Mouse (Mus musculus): ENCODE measurements around the gene Pitpnc1. TPM values are rescaled to one million over a fixed set of nuclear protein-coding genes. Genes with fewer than 3 reads are reported as not detected.
A peak's percentile ranks its signal among the peaks of the same experiment; 100 is the strongest.

Pitpnc1 gene
- polyA plus RNA-seq, 1 experiment from 2014 or later, result 19.6 TPM

DNA sequence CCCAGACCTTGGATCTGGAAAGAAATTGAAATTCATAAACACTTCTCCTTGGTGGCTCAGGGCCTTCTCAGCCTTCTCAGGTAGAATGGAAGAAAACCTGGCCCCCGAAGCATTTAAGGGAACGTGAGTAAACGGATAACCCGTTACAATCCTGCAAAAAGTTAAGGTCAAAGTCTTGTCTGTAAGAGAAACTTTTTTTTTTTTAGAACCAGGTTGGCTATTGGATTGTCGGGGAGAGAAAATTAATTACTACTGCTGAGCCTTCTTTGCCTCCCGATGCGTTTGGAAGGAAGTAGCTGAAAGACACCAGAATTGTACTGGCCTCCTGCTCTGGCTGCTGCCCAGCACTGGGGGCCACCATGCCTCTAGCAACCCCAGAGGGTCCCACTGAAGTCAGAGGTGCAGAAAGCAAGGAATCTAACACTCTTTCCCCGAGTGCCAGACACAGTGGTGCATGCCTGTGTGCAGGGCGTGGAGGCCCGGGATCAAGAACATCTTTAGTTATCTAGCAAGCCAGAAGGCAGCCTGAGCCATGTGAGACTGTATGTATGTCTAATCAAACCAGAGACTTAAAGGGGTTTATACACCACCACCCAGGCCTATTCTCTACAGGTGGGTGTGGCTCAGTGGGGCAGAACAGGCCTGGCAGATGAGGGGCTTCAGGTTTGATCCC is 73.0 kb downstream of the Pitpnc1 start:
- Histone ChIP-seq H3K4me3 (replicated peaks; ENCODE audit: low read depth, low read length) (no peak overlapping the region), H3K9me3 (replicated peaks; ENCODE audit: low read length) (no peaks in the 10 kb centered on the region), H3K4me1 (replicated peaks; ENCODE audit: insufficient read depth, low read length) (0 out of 2 replicates have a peak, but pooled peaks cover 3% of the 10 kb centered on the region), H3K36me3 (ENCODE audit: insufficient read depth, low read length) (no peaks in the 10 kb centered on the region), H3K4me2 (ENCODE audit: low read length) (no peak overlapping the region), H3K9ac (ENCODE audit: low read depth, low read length) (no peak overlapping the region), H3K27ac (no peak overlapping the region; the same call in 1 of the 2 replicates), H3K27me3 (ENCODE audit: insufficient read depth, low read length) (no peaks in the 10 kb centered on the region)
- WGBS, result 53% methylated on average over 10 of the region's 10 CpGs
- TF ChIP-seq CTCF (IDR thresholded peaks at IDR 0.05; ENCODE audit: low read depth), result no peak
- DNase-seq (ENCODE audit: low spot score), result no peak
- ATAC-seq (replicated peaks; ENCODE audit: low FRiP score, low read depth), result no peak

DNA sequence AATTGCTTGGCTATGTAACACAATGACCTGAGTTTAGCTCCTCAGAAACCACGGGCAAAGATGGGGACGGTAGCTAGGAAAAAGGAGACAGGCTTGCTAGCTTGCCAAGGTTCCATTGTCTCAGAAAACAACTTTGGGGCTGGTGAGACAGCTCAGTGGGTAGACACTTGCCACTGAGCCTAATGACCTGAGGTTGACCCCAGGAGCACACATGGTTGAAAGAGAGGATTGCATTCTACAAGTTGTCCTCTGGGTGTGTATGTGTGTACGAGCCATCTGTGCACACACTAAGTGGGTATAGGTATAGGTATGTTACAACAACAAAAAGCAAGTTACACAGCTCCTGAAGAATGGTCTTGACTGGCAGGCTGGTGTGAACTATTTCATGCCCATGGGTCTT is 76.3 kb downstream of the Pitpnc1 start:
- H3K27ac ChIP-seq, result no peak overlapping the region

DNA sequence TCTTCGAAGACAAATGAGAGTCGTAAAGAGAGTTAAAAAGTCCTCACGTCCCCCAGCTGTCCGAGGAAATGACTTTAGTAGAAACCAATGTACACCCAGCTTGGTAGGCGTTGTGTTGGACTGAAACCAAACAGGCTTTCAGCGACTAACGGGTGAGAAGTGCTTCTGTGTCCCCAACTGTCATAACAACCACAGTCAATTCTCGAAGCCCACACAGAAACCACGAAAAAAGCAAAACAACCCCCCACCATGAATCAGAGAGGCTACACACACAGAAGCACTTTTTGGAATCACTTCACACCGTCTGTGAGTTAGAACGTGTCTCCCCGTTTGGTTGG is 76.7 kb downstream of the Pitpnc1 start:
- WGBS, result 57% methylated on average over 12 of the region's 12 CpGs
- Histone ChIP-seq H3K9ac (ENCODE audit: low read depth, low read length) (no peak overlapping the region), H3K4me3 (replicated peaks; ENCODE audit: low read depth, low read length) (no peak overlapping the region), H3K36me3 (ENCODE audit: insufficient read depth, low read length) (no peaks in the 10 kb centered on the region), H3K27me3 (ENCODE audit: insufficient read depth, low read length) (no peaks in the 10 kb centered on the region), H3K27ac (0 out of 2 replicates have a peak overlapping the region, but pooled peaks have one; percentile 36), H3K4me2 (ENCODE audit: low read length) (no peak overlapping the region), H3K9me3 (replicated peaks; ENCODE audit: low read length) (no peaks in the 10 kb centered on the region), H3K4me1 (replicated peaks; ENCODE audit: insufficient read depth, low read length) (0 out of 2 replicates have a peak, but pooled peaks cover 3% of the 10 kb centered on the region)
- TF ChIP-seq CTCF (IDR thresholded peaks at IDR 0.05; ENCODE audit: low read depth), result no peak
- ATAC-seq (replicated peaks; ENCODE audit: low FRiP score, low read depth) (no peak), DNase-seq (ENCODE audit: low spot score) (peak; percentile 74)

More for the DNA sequence above, 76.3 kb downstream of the Pitpnc1 start:
- 0 out of 2 replicates have a peak, but pooled peaks cover 3% of the 10 kb centered on the region for H3K4me1 ChIP-seq (replicated peaks; ENCODE audit: insufficient read depth, low read length)
- DNase-seq (ENCODE audit: low spot score) (no peak), ATAC-seq (replicated peaks; ENCODE audit: low FRiP score, low read depth) (no peak)
- no peaks in the 10 kb centered on the region for H3K9me3 ChIP-seq (replicated peaks; ENCODE audit: low read length)
- no peaks in the 10 kb centered on the region for H3K27me3 ChIP-seq (ENCODE audit: insufficient read depth, low read length)
- no peak overlapping the region for H3K4me3 ChIP-seq (replicated peaks; ENCODE audit: low read depth, low read length)
- no peaks in the 10 kb centered on the region for H3K36me3 ChIP-seq (ENCODE audit: insufficient read depth, low read length)
- WGBS, result 76% methylated on average over 3 of the region's 3 CpGs
- no peak for TF ChIP-seq CTCF (IDR thresholded peaks at IDR 0.05; ENCODE audit: low read depth)
- H3K9ac ChIP-seq (ENCODE audit: low read depth, low read length), result no peak overlapping the region
- no peak overlapping the region for H3K4me2 ChIP-seq (ENCODE audit: low read length)

DNA sequence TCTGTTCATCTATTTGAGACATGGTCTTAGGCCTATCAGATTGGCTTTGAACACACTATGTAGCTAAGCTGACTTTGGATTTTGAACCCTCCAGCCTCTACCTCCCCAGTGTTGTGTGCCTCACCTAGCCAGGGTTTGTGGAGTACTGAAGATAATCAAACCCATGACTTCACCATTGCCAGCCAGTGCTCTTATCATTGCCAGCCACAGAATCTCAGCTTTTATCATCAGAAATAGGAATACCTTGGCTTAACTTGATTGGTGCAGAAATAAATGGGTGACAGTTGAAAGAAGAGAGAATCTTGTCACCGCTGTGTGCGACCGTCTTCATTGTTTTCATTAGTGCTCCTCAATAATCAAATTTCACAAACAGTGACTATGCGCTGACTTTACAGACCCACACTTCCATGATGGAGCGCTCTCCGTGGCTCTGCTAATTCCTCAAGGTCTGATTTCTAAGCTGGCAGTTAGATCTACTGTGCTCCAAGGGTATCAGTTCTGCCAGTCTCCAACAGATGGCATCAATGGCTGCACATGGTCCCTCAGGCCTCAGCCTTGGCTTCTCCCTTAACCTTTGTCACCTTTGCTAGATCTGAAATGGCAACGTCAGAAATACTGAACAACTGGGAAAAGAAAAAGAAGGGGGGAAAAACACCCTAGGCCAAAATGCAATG is 77.2 kb downstream of the Pitpnc1 start:
- peak; percentile 58 for TF ChIP-seq CTCF (IDR thresholded peaks at IDR 0.05; ENCODE audit: low read depth)
- Histone ChIP-seq H3K4me3 (replicated peaks; ENCODE audit: low read depth, low read length) (no peak overlapping the region), H3K4me1 (replicated peaks; ENCODE audit: insufficient read depth, low read length) (0 out of 2 replicates have a peak, but pooled peaks cover 3% of the 10 kb centered on the region), H3K9ac (ENCODE audit: low read depth, low read length) (no peak overlapping the region), H3K27ac (0 out of 2 replicates have a peak overlapping the region, but pooled peaks have one; percentile 36), H3K4me2 (ENCODE audit: low read length) (no peak overlapping the region), H3K36me3 (ENCODE audit: insufficient read depth, low read length) (no peaks in the 10 kb centered on the region), H3K9me3 (replicated peaks; ENCODE audit: low read length) (no peaks in the 10 kb centered on the region), H3K27me3 (ENCODE audit: insufficient read depth, low read length) (no peaks in the 10 kb centered on the region)
- no peak for DNase-seq (ENCODE audit: low spot score)
- no peak for ATAC-seq (replicated peaks; ENCODE audit: low FRiP score, low read depth)
- WGBS, result 76% methylated on average over 7 of the region's 7 CpGs

DNA sequence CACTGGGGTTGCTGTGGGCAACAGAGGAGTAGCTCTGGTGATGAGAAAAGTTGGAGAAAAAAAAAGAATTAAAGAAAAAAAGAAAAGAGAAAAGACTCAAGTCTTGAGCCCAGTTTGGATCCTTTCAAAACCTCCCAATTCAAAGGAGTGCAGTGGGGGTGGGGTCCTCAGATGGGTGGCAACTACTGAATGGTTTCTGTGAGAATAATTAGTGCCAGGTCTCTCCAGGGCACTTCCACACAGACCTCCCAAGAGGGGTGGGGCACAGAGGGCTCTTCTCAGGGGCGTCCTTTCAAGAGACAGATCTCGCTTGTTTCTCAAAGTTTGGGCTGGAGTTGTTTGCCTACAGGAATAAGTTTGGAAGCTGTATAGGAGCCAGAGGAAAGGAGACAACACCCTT is 80.0 kb downstream of the Pitpnc1 start:
- ATAC-seq (replicated peaks; ENCODE audit: low FRiP score, low read depth), result no peak
- Histone ChIP-seq H3K4me1 (replicated peaks; ENCODE audit: insufficient read depth, low read length) (no peaks in the 10 kb centered on the region), H3K4me2 (ENCODE audit: low read length) (no peak overlapping the region), H3K36me3 (ENCODE audit: insufficient read depth, low read length) (no peaks in the 10 kb centered on the region), H3K4me3 (replicated peaks; ENCODE audit: low read depth, low read length) (no peak overlapping the region), H3K27me3 (ENCODE audit: insufficient read depth, low read length) (no peaks in the 10 kb centered on the region), H3K27ac (no peak overlapping the region), H3K9me3 (replicated peaks; ENCODE audit: low read length) (no peaks in the 10 kb centered on the region), H3K9ac (ENCODE audit: low read depth, low read length) (no peak overlapping the region)
- 75% methylated on average over 2 of the region's 2 CpGs for WGBS
- DNase-seq (ENCODE audit: low spot score), result no peak
- TF ChIP-seq CTCF (IDR thresholded peaks at IDR 0.05; ENCODE audit: low read depth), result no peak

DNA sequence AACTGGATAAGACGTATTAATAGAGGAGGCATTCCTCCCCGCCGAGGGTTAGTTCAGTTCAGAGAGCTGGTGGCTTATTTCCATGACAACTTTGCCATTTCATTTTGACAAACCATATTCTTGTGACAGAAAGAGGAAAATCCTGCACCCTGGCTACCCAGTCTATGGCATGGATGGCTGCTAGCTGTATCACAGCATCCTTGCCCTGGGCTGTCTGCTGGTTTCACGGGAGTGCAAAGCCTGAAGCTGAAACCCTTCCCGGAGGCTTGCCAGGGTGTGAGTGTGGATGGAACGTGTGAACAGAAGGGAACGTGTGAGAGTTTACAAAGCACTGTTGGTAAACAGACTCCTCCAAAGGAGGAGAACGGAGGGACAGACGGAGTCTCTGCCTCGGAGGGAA is 80.5 kb downstream of the Pitpnc1 start:
- WGBS, result 55% methylated on average over 10 of the region's 10 CpGs
- Histone ChIP-seq H3K4me2 (ENCODE audit: low read length) (no peak overlapping the region), H3K27ac (no peak overlapping the region), H3K4me3 (replicated peaks; ENCODE audit: low read depth, low read length) (no peak overlapping the region), H3K4me1 (replicated peaks; ENCODE audit: insufficient read depth, low read length) (no peaks in the 10 kb centered on the region), H3K9ac (ENCODE audit: low read depth, low read length) (no peak overlapping the region), H3K9me3 (replicated peaks; ENCODE audit: low read length) (no peaks in the 10 kb centered on the region), H3K36me3 (ENCODE audit: insufficient read depth, low read length) (no peaks in the 10 kb centered on the region), H3K27me3 (ENCODE audit: insufficient read depth, low read length) (no peaks in the 10 kb centered on the region)
- no peak for DNase-seq (ENCODE audit: low spot score)
- no peak for ATAC-seq (replicated peaks; ENCODE audit: low FRiP score, low read depth)
- no peak for TF ChIP-seq CTCF (IDR thresholded peaks at IDR 0.05; ENCODE audit: low read depth)
